Mouse (Mus musculus) lung, embryonic 14.5 days (tissue): ENCODE measurements around the gene Fam57b. TPM values are rescaled to one million over a fixed set of nuclear protein-coding genes. Genes with fewer than 3 reads are reported as not detected.

Experiments
- ATAC-seq: fragments of 200-750 bp; cut with Nextera tagmentation; 2 replicates; pipeline ENCODE4 v1.8.0; 2017; ENCODE audit warnings: mild to moderate bottlenecking, moderate TSS enrichment, moderate library complexity; ENCODE audit not compliant: insufficient read depth
- DNase-seq: peaks from one replicate; pipeline ENCODE4 v3.0.0-alpha.2; 2015
- H3K27ac ChIP-seq: fragments of 300-500 bp; sonication (generic); 2 replicates; pipeline ENCODE4 v1.5.1; 2014; ENCODE audit warnings: low read depth, mild to moderate bottlenecking, moderate library complexity
- H3K27me3 ChIP-seq: fragments of 300-500 bp; sonication (generic); 2 replicates; pipeline ENCODE4 v1.6.1; 2014; ENCODE audit warnings: low read length, control low read depth; ENCODE audit not compliant: insufficient read depth
- H3K36me3 ChIP-seq: fragments of 300-500 bp; sonication (generic); 2 replicates; pipeline ENCODE4 v1.6.1; 2014; ENCODE audit warnings: control low read depth; ENCODE audit not compliant: insufficient read depth
- H3K4me1 ChIP-seq: fragments of 300-500 bp; sonication (generic); 2 replicates; pipeline ENCODE4 v1.6.1; 2014; ENCODE audit warnings: antibody characterized with exemption, control low read depth; ENCODE audit not compliant: insufficient read depth
- H3K4me2 ChIP-seq: fragments of 300-500 bp; sonication (generic); 2 replicates; pipeline ENCODE4 v1.6.1; 2014; ENCODE audit warnings: mild to moderate bottlenecking
- H3K4me3 ChIP-seq: fragments of 300-500 bp; sonication (generic); 2 replicates; pipeline ENCODE4 v1.5.1; 2014; ENCODE audit warnings: low read depth, low read length
- H3K9ac ChIP-seq: fragments of 300-500 bp; sonication (generic); 2 replicates; pipeline ENCODE4 v1.6.1; 2014
- H3K9me3 ChIP-seq: fragments of 300-500 bp; sonication (generic); 2 replicates; pipeline ENCODE4 v1.6.1; 2016; ENCODE audit warnings: low read depth, low read length, control low read depth
- CTCF ChIP-seq: IDR thresholded peaks from 2 replicates; pipeline ENCODE4 v1.5.1; 2016; ENCODE audit warnings: antibody characterized with exemption, low read depth
- WGBS: fragments of 180-500 bp; shearing (Covaris S2); extraction: QIAGEN DNeasy Blood & Tissue Kit; methylation state at CpG from one replicate; pipeline ENCODE4 v1.1.7; 2014; 5-methylcytosine and 5-hydroxymethylcytosine counted together
- polyA plus RNA-seq: library from polyadenylated mRNA; unstranded; fragments of >200 nt; fragmentation: Nextera tagmentation; extraction: Ambion mirVana; gene quantifications from 2 replicates; pipeline ENCODE4 v1.2.1, GENCODE M21; 2014

The Fam57b gene
- polyA plus RNA-seq, 1 experiment from 2014 or later, result 0.17 TPM

DNA sequence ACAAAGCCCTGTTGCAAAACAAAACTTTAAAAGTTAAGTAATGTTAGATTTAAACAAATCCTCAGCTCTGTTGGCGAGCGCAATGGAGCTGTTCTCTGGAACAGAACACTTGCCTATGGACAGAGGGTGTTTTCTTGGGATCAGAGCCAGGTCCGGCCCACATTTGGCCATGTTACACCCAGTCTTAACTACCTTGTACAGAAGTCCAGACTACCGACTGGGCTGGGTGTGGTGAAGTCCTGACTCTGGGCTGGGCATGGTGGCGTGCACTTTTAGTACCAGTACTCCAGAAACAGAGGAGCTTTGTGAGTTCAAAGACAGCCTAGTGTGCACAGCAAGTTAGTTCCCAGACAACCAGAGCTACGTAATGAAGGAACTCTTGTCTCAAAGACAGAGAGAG lies 9.5 kb downstream of the Fam57b start:
- H3K9me3 ChIP-seq, result no peaks in the 10 kb centered on the region
- no peaks in the 10 kb centered on the region for H3K27me3 ChIP-seq
- H3K27ac ChIP-seq, result no peak overlapping the region
- H3K4me1 ChIP-seq, result peaks cover 18% of the 10 kb centered on the region
- peak overlapping the region; percentile 29 for H3K9ac ChIP-seq
- no peak overlapping the region for H3K4me3 ChIP-seq
- WGBS, result 59% methylated on average over 6 of the region's 6 CpGs
- no peak for TF ChIP-seq CTCF
- peaks cover 16% of the 10 kb centered on the region; the same call in 1 of the 2 replicates for H3K36me3 ChIP-seq
- H3K4me2 ChIP-seq, result peak overlapping the region; percentile 10
- DNase-seq (peak; percentile 68), ATAC-seq (no peak)

DNA sequence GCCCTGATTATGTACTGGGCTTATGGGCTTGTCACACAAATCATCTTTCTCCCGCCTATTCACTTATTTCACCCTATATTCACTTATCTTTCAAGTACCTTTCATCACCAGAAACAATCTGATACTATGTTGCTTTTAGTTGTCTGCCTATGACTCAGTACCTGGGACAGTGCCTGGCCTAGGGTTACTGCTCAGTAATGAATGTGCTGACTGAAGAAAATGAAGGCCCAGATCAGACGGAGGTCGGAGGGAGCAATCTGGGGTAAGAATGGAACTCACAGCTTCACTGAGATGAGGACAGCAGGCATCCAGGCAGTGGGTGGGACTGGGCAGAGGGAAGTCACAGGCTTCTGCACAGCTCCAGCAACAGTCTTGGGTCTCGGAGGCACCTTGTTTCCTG lies 9.9 kb downstream of the Fam57b start:
- H3K4me1 ChIP-seq, result peaks cover 18% of the 10 kb centered on the region
- no peaks in the 10 kb centered on the region for H3K27me3 ChIP-seq
- 54% methylated on average over 4 of the region's 4 CpGs for WGBS
- H3K4me2 ChIP-seq, result peak overlapping the region; percentile 92
- H3K4me3 ChIP-seq, result peak overlapping the region; percentile 73
- no peak for DNase-seq
- peak overlapping the region; percentile 72 for H3K9ac ChIP-seq
- H3K9me3 ChIP-seq, result no peaks in the 10 kb centered on the region
- no peak for TF ChIP-seq CTCF
- H3K36me3 ChIP-seq, result peaks cover 16% of the 10 kb centered on the region; the same call in 1 of the 2 replicates
- H3K27ac ChIP-seq, result no peak overlapping the region
- no peak for ATAC-seq

DNA sequence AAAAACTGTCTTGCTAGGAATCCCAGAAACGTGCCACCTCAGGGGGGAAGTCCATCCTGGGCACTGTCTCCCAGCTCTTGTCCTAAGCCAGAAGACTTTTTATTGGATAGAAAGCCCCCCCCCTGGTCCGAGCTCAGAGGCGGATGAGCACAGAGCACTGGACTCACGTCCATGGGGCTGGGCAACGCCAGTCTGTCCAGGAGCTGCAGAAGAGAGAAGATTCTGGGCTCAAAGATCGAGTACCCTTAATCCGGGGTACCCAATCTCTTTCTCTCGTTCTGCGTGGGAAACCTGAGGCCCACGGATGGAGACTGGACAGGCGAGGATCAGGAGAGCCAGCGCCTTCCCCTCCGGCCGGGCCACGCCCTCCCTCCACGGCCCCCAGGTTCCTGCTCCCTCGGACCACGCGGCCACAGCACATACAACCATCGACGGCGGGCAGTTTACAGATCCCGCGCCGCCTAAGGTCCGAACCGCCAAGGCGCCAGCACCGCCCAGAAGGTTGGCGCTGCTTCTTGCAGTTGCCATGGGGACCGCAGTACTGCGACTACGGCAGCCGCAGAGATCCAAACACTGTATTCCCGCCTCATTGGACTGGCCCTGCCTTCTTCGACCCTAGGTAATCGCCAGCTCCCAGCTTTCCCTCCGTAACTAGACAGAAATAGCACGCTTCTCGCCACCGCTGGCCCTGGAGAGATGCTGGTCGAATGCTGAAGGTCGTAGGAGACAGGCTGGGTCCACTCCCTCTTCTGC lies 11.4 kb downstream of the Fam57b start:
- no peaks in the 10 kb centered on the region for H3K9me3 ChIP-seq
- peaks cover 18% of the 10 kb centered on the region for H3K4me1 ChIP-seq
- peak overlapping the region; percentile 72 for H3K9ac ChIP-seq
- H3K4me2 ChIP-seq, result peak overlapping the region; percentile 92
- H3K36me3 ChIP-seq, result peaks cover 11% of the 10 kb centered on the region; the same call in 1 of the 2 replicates
- peak overlapping the region; percentile 83 for H3K27ac ChIP-seq
- TF ChIP-seq CTCF, result peak; percentile 21; the same call in 1 of the 2 replicates
- H3K27me3 ChIP-seq, result no peaks in the 10 kb centered on the region
- DNase-seq, result peak; percentile 97
- ATAC-seq, result peak; percentile 96
- under 1% methylated on average over 43 of the region's 43 CpGs for WGBS
- H3K4me3 ChIP-seq, result peak overlapping the region; percentile 73

DNA sequence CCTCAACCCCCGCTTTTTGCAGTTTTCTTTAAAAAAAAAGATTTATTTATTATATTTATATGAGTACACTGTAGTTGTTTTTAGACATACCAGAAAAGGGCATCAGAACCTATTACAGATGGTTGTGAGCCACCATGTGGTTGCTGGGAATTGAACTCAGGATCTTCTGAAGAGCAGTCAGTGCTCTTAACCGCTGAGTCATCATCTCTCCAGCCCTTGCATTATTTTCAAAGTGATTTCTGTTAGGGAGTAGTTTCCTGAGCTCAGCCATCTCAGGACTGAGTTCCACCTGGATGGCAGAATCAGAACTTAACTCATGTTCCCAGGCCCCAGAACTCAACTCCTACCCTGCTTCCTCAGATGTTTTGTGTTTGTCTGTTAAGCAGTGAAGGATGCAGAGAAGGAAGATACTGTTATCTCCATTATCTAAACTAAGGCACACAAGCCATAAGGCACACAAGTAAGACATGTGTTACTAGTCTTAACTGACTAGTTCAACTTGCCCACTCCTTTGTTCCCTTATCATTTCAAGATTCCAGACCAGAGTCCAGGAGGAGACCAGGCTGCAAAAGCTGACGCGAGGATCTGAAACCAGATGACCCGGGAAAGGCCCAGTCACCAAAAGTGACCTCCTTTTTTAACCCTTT lies 12.4 kb downstream of the Fam57b start:
- H3K36me3 ChIP-seq, result peaks cover 7% of the 10 kb centered on the region; the same call in 1 of the 2 replicates
- no peak for ATAC-seq
- peak overlapping the region; percentile 73; the same call in 1 of the 2 replicates for H3K4me3 ChIP-seq
- no peak for TF ChIP-seq CTCF
- H3K4me1 ChIP-seq, result peaks cover 18% of the 10 kb centered on the region
- peak overlapping the region; percentile 72 for H3K9ac ChIP-seq
- no peak for DNase-seq
- peak overlapping the region; percentile 92 for H3K4me2 ChIP-seq
- H3K27ac ChIP-seq, result peak overlapping the region; percentile 83
- H3K27me3 ChIP-seq, result no peaks in the 10 kb centered on the region
- H3K9me3 ChIP-seq, result no peaks in the 10 kb centered on the region
- 46% methylated on average over 5 of the region's 5 CpGs for WGBS

DNA sequence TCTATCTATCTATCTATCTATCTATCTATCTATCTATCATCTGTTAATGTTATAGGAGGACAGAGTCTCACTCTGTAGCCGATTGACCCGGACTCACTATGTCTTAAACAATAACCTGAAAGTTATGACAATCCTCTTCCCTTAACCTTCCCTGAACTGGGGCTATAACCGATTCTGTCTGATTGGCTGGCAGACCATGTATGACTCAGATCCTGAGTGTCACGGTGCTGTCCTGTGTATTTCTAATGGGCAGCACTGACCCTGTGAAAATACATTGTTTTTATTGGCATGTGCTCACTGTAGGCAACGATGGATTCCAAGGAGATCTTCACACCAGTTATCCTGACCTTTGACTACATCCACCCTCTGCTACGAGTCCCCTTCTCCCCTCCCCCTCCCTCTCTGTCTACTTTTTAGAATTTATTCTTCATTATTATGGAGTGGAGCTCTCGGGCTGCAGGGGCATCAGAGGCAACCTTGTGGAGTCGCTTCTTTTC lies 18.3 kb downstream of the Fam57b start:
- Histone ChIP-seq H3K4me1 (no peaks in the 10 kb centered on the region), H3K4me3 (no peak overlapping the region), H3K36me3 (no peaks in the 10 kb centered on the region), H3K4me2 (no peak overlapping the region), H3K9me3 (no peaks in the 10 kb centered on the region), H3K9ac (no peak overlapping the region), H3K27me3 (no peaks in the 10 kb centered on the region), H3K27ac (no peak overlapping the region)
- DNase-seq (no peak), ATAC-seq (no peak)
- no peak for TF ChIP-seq CTCF
- WGBS, result 51% methylated on average over 8 of the region's 8 CpGs

DNA sequence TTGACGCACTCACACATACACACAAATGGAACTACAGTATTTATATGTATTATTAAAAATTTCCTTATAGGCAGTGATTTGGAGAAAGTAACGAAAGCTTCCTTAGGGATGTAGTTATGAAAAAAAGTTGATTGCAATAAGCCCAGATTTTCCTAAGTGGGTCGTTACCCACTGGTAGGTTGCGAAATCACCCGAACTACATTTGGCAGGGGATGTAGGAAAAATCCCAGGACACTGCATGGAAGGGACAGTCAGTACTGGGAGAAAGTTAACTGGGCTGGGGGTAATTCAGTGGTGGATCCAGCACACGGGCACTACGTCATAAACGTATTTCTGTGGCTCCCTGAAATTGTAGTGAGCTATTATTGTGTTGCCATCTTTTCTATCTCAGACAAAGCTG lies 19.0 kb downstream of the Fam57b start:
- Histone ChIP-seq H3K4me2 (no peak overlapping the region), H3K9ac (no peak overlapping the region), H3K27ac (no peak overlapping the region), H3K4me1 (no peaks in the 10 kb centered on the region), H3K27me3 (no peaks in the 10 kb centered on the region), H3K9me3 (no peaks in the 10 kb centered on the region), H3K4me3 (no peak overlapping the region), H3K36me3 (no peaks in the 10 kb centered on the region)
- ATAC-seq (no peak), DNase-seq (peak; percentile 25)
- 75% methylated on average over 8 of the region's 8 CpGs for WGBS
- no peak for TF ChIP-seq CTCF

DNA sequence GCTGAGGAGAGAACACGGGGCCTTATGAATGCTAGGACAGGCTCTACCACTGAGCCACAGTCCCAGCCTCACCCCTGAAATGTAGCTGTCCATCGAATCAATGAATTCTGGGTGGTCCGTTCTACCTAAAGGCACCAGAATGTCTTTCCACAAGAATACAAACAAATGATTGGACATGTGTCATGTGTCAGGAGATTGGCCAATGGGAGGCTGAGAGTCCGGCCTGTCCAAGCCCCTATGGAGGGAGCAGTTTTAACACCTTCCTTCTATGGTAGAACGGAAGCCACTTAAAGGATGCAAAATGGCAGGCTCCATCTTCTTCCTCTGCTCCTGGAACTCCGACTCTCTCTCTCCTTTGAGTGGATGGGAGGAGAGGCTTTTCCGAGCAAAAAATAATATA lies 20.1 kb downstream of the Fam57b start:
- 70% methylated on average over 7 of the region's 7 CpGs for WGBS
- TF ChIP-seq CTCF, result no peak
- Histone ChIP-seq H3K9ac (no peak overlapping the region), H3K9me3 (no peaks in the 10 kb centered on the region), H3K4me1 (no peaks in the 10 kb centered on the region), H3K27me3 (peaks cover 7% of the 10 kb centered on the region), H3K36me3 (no peaks in the 10 kb centered on the region), H3K4me2 (no peak overlapping the region), H3K27ac (no peak overlapping the region), H3K4me3 (no peak overlapping the region)
- DNase-seq, result no peak
- ATAC-seq, result no peak
